Mouse (Mus musculus) ovary, adult 18-20 months (tissue): ENCODE measurements around the gene Itga5.

ENCODE experiments used
- DNase-seq: peaks from one replicate; pipeline ENCODE4 v3.0.0; 2022; ENCODE audit warnings: low spot score, mixed read lengths

Gene Itga5

GRCm38 (mm10) chr15:103365471-103366375 lies 840 bp downstream of the Itga5 start:
- no peak for DNase-seq

- DNase-seq: no peak
Measured at GRCm38 (mm10) chr15:103364761-103365160, 1.8 kb downstream of the Itga5 start.

GRCm38 (mm10) chr15:103363809-103364208 lies 2.8 kb downstream of the Itga5 start:
- DNase-seq: no peak

DNA sequence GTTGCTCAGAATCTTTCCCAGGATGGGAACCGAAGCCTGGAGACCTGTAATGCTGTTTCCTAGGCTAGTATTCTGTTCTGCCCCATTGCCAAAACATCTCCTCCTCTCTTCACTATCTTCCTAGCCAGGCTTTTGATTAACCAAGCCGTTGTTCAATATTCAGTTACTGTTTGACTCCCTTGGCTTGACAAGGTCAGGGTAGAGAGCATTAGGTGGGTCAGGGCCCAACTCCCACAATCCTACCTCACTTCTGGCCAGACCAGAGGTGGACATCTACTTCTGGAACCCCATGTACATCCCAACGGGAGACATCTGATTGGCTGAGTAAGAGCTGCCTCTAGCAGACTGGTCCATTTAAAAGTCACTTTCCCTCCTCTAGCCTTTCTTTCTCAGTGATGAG lies 3.6 kb downstream of the Itga5 start:
- DNase-seq: no peak

DNA sequence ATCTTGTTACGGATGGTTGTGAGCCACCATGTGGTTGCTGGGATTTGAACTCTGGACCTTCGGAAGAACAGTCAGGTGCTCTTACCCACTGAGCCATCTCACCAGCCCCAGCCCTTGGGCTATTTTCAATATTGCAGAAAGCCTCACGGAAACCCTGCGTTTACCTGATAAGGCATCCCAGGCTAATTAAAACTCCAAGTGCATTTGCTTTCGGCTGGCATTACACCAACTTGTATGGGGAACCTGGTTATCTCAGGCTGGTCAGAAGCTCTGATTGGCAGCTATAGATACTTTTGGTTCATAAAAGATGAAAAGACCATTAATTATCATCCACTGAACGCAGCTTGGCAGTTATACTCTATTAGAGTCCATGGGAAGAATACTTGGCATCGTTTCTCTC lies 4.2 kb downstream of the Itga5 start:
- no peak for DNase-seq

DNA sequence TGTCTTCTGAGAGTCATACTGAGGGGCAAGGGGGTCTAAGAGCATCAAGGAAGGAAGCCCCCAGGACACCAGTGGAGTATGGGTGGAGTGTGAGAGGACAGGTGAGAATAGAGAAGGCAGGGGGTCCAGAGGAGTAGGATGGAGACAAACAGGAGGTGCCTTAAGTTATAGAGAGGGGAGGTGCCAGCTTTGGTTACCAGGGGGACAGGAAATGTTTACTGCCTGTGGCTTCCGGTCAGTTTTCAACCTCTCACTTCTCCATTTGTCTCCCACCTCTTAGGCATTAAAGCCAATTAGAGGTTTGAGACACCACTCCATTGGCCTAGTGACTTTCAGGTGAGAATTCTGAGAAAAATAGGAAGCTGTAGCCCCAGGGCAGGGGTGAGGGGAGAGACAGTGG lies 5.3 kb downstream of the Itga5 start:
- no peak for DNase-seq

- DNase-seq: no peak
Measured at GRCm38 (mm10) chr15:103359869-103360602, 6.5 kb downstream of the Itga5 start.

DNA sequence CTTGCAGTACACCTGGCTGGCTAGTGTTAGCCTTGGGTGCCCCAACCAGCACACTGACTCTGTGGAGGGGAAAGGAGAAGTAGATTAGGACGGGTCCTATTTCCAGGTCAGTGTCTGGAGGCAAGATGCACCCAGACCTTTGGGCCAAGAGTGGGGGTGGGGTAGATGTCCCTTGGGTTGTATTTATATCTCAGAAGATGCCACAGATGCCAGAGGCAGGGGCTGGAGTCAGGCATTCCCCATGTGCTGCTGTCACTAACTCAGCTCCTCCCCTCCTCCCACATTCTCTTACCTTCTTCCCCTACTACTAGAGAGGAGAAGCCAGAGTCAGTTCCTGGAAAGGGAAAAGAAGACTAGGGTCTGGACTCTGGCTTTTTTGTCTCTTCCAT lies 7.4 kb downstream of the Itga5 start:
- DNase-seq: no peak

DNA sequence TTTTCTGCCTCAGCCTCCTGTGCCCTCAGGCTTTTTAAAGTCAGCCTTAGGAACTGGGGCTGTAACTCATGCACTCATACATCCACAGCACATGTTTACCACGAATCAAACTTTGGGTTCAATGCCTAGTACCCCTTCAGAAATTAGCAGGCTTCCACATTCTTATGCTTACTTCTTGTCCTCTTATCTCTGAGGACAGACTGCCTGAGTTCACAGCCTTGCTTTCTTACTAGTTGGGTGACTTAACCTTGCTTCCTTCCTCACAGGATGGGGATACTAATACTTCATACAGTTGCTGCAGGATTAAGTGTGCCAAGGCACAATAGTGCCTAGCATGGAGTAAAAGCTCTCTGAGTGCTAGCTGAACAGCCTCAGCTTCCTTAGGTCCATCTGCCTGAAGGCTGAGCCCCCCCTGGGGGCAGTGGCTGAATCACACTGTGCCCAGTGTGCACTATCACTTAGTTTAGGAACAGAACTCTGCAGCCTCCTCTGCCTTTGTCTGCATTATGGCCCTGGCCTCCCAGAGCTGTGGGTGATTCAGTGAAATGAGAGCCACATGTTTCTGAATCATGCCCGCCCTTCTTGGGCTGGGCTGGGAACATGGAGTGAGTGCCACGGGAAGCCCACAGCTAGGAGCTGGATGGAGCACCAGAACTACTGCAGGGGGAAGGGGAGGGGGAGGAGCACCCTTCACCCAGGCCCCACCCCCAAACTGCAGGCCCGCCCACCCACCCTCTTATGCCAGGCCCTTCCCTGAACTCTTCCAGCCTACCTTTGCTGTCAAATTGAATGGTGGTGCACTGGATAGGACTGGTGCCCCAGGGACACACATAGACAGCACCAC lies 8.1 kb downstream of the Itga5 start:
- DNase-seq: no peak

DNA sequence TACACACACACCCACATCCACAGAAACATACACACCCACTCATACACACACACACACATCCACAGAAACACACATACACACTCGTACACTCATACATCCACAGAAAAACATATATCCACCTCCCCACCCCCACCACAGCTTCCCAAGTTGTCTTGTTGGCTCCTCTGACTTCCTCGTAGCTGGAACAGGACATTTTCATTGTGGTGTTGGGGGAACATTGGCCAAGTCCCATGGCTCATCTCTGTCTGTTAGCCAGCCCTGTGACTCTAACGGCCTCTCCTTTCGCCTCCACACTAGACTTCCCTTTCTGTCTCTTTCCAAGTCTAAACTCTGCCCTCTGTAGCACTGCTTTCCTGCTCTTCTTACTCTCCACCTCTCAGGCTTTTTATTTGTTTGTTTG lies 8.7 kb downstream of the Itga5 start:
- DNase-seq: no peak

GRCm38 (mm10) chr15:103356130-103356529 lies 10.4 kb downstream of the Itga5 start:
- DNase-seq: no peak

DNA sequence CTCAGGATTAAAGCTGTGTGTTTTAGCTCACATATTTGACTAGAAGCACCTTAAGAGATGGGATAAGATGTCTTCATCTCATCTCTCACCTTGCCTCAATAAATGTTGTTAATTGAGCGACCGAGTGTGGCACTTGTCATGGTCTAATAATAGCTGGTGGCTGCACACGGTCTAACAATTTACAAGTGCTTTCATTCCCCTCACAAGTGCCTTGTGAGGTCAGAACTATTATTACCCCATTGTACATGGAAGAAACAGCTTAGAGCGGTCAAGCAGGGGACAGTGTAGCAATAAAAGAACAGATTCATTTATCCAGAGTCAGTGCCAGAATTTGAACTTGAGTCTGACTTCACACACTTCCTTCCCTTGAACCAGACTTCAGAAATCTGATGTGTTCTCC lies 11.1 kb downstream of the Itga5 start:
- no peak for DNase-seq

- DNase-seq: no peak
Measured at GRCm38 (mm10) chr15:103354690-103355089, 11.9 kb downstream of the Itga5 start.

GRCm38 (mm10) chr15:103353511-103354256 lies 12.9 kb downstream of the Itga5 start:
- DNase-seq: no peak

- DNase-seq: no peak
Measured at GRCm38 (mm10) chr15:103352856-103353255, 13.7 kb downstream of the Itga5 start.

DNA sequence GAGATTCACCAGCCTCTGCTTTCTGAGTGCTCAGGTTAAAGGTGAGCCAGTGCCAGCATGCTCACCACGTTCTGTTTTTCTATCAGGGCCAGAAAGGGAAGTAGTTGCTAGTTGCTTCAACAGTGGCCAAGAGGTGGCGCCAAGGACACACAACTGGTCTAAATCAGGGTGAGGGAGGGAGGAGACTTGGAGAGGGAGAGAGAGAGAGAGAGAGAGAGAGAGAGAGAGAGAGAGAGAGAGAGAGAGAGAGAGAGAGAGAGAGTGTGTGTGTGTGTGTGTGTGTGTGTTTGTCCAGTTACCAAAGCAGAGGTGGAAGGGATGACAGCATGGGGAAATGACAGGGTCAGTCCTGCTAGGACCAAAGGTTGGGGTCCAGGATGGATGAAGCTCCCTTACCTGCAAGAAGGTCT lies 19.3 kb downstream of the Itga5 start:
- DNase-seq: no peak

DNA sequence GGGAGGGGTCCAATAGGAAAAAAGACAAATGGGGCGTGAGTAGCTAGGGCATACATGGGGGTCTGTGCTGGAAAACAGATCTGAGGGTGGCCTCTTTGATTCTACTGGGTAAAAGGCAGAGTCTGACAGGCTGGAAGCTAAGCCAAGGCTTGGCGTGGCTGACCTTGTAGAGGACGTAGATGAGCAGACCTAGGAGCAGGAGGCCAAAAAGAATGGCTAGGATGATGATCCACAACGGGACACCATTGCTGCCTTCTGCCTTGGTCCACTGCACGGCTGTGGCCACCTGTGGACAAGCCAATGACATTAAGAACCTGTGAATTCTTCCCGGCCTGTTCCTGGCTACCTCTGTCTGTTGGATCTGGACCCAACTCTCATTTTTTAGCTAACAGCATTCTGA lies 20.8 kb downstream of the Itga5 start:
- DNase-seq: no peak

DNA sequence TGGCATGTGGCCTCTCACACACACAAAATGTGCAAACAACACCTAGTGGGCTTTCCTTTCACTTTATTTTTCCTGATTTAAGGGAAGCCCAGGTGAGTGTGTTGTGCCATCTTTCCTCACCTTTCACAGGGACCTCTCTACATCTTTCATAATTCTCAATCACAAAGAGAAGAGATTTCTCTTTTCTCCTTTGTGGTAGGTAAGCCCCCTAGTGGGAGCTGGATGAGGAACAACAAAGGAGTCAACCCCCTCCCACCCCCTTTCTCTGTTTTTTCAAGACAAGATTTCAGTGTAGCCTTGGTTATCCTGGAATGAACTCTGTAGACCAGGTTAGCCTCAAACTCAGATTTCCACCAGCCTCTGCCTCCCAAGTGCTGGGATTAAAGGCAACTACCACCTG lies 23.0 kb downstream of the Itga5 start:
- no peak for DNase-seq

- no peak for DNase-seq
Measured at GRCm38 (mm10) chr15:103343008-103343407, 23.6 kb downstream of the Itga5 start.

- no peak for DNase-seq
Measured at GRCm38 (mm10) chr15:103342415-103342814, 24.1 kb downstream of the Itga5 start.

- DNase-seq: no peak
Measured at GRCm38 (mm10) chr15:103341547-103341946, 25.0 kb downstream of the Itga5 start.

- DNase-seq: no peak
Measured at GRCm38 (mm10) chr15:103340786-103341185, 25.8 kb downstream of the Itga5 start.
